Mouse (Mus musculus) left cerebral cortex, adult 9 months (tissue): ENCODE data around the gene Pgm2.

ENCODE experiments used
- DNase-seq, 2 experiments: peaks; one replicate each; pipeline ENCODE4 v3.0.0; 2022; ENCODE audit warnings: low spot score in 2 of 2

The Pgm2 gene

GRCm38 (mm10) chr5:64075506-64075905, 17.2 kb upstream of the Pgm2 start:
- DNase-seq = peak in 1 of 2 experiments; percentile 39

GRCm38 (mm10) chr5:64077353-64077752, 15.4 kb upstream of the Pgm2 start:
- no peak for DNase-seq

- no peak for DNase-seq
Observed at GRCm38 (mm10) chr5:64078740-64079461, 13.8 kb upstream of the Pgm2 start.

GRCm38 (mm10) chr5:64079462-64079817, 13.3 kb upstream of the Pgm2 start:
- no peak for DNase-seq

- DNase-seq = no peak
Observed at GRCm38 (mm10) chr5:64083447-64084359, 9.0 kb upstream of the Pgm2 start.

GRCm38 (mm10) chr5:64085405-64085804, 7.3 kb upstream of the Pgm2 start:
- no peak for DNase-seq

GRCm38 (mm10) chr5:64088740-64089139, 4.0 kb upstream of the Pgm2 start:
- DNase-seq = no peak

- peak in 1 of 2 experiments; percentile 23 for DNase-seq
Observed at GRCm38 (mm10) chr5:64093349-64093871, 660 bp downstream of the Pgm2 start.

- DNase-seq = no peak
Observed at GRCm38 (mm10) chr5:64095342-64095993, 2.7 kb downstream of the Pgm2 start.

- DNase-seq = no peak
Observed at GRCm38 (mm10) chr5:64101993-64102716, 9.4 kb downstream of the Pgm2 start.

- no peak for DNase-seq
Observed at GRCm38 (mm10) chr5:64102717-64103075, 9.9 kb downstream of the Pgm2 start.

- DNase-seq = no peak
Observed at GRCm38 (mm10) chr5:64107596-64108289, 15.0 kb downstream of the Pgm2 start.

GRCm38 (mm10) chr5:64109217-64109616, 16.5 kb downstream of the Pgm2 start:
- peak in 1 of 2 experiments; percentile 23 for DNase-seq

GRCm38 (mm10) chr5:64112360-64112759, 19.6 kb downstream of the Pgm2 start:
- no peak for DNase-seq

- DNase-seq = no peak
Observed at GRCm38 (mm10) chr5:64114210-64114609, 21.5 kb downstream of the Pgm2 start.

- no peak for DNase-seq
Observed at GRCm38 (mm10) chr5:64117191-64117590, 24.4 kb downstream of the Pgm2 start.

- no peak for DNase-seq
Observed at GRCm38 (mm10) chr5:64125783-64126182, 33.0 kb downstream of the Pgm2 start.

- DNase-seq = no peak
Observed at GRCm38 (mm10) chr5:64131550-64131949, 38.8 kb downstream of the Pgm2 start.

- DNase-seq = no peak
Observed at GRCm38 (mm10) chr5:64133901-64134300, 41.2 kb downstream of the Pgm2 start.

GRCm38 (mm10) chr5:64136325-64136724, 43.6 kb downstream of the Pgm2 start:
- no peak for DNase-seq

GRCm38 (mm10) chr5:64140202-64140601, 47.5 kb downstream of the Pgm2 start:
- no peak for DNase-seq
